Mouse (Mus musculus) olfactory bulb, adult 2 months (tissue): ENCODE data around the gene Os9.

ENCODE experiments used
- CTCF ChIP-seq: fragments of 200-500 bp; IDR thresholded peaks from 2 replicates; pipeline ENCODE4 v1.5.1; 2012; ENCODE audit warnings: low read depth, mild to moderate bottlenecking, low read length, moderate library complexity; ENCODE audit not compliant: insufficient read depth
- POLR2A ChIP-seq: fragments of 200-500 bp; IDR thresholded peaks from 2 replicates; pipeline ENCODE4 v1.6.1; 2012; ENCODE audit warnings: mild to moderate bottlenecking, low read depth, low read length, moderate library complexity; ENCODE audit not compliant: insufficient read depth

DNA sequence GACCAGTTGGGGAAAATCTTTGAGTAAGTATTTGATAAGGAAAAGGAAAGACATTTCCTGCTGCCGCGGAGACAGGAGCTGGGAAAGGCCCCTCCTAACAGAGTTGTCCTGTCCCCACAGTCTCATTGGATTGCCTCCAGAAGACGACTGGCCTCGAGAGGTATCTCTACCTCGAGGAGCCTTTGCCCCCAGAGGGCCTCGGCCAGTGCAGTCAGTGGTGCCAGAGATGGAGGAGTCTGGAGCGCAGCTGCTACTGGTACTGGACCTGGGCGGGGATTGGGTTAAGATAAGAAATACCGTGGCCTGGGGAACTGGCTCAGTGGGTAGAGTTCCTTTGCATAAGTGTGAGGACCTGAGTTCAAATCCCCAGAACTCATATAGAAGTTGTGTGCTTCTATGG is 55.0 kb downstream of the Os9 start:
- TF ChIP-seq POLR2A (no peak), CTCF (no peak)
